Mouse (Mus musculus) CD4-positive naive resting alpha-beta T cell, adult 76 days (primary cell): ENCODE measurements around the gene Gm732. TPM values are rescaled to one million over a fixed set of nuclear protein-coding genes. Genes with fewer than 3 reads are reported as not detected.

ENCODE experiments used
- total RNA-seq: library from RNA; stranded (reverse); gene quantifications from one replicate; pipeline ENCODE4 v1.2.4, GENCODE M21; 2023

Gene Gm732
- not detected for total RNA-seq

GRCm38 (mm10) chrX:107948365-107948764 is at the start of gene Gm732:
TSS of gene Gm732 (minus strand) at chrX:107948465.

Other genes starting within 250 kb of the Gm732 start
- not detected for gene Tent5d, start 155.9 kb downstream of the Gm732 start, total RNA-seq
- 14.1 TPM for gene 2610002M06Rik, start 132.1 kb downstream of the Gm732 start, total RNA-seq